In genomic region chr14:28295145-28295544, GRCm38 (mm10) we compare ENCODE assay signal across 23 mouse cellular contexts.
A peak's percentile ranks its signal among the peaks of the same experiment; 100 is the strongest.
DNase-seq lines count a peak whose midpoint lies in the region; ATAC-seq and TF ChIP-seq lines count a peak whose summit lies in the region.
"Had no signal": no experiment of that assay in that cellular context is flagged by ENCODE, and none has a peak within 500 bp of the region (broad histone marks: within the 10 kb centered on the region; RNA-seq: fewer than 3 reads in every experiment).

No protein-coding gene starts in this region.

- peak overlapping the region; percentile 1; the same call in 1 of the 2 replicates for H3K27ac ChIP-seq in heart, embryonic 13.5 days (replicated peaks)
- no peak overlapping the region for H3K27ac ChIP-seq in lung, embryonic 15.5 days
- no peak overlapping the region for H3K27ac ChIP-seq in lung, postnatal 0 days (ENCODE audit: low read length)
- H3K27ac ChIP-seq in embryonic facial prominence, embryonic 10.5 days (replicated peaks) = 0 out of 2 replicates have a peak overlapping the region, but pooled peaks have one; percentile 35
- H3K27ac ChIP-seq in stomach, embryonic 16.5 days (ENCODE audit: low read length) = peak overlapping the region; percentile 8; the same call in 1 of the 2 replicates
- H3K27ac ChIP-seq: embryonic facial prominence, embryonic 12.5 days; heart, adult 2 months; hindbrain, postnatal 0 days; limb, embryonic 15.5 days; liver, embryonic 15.5 days had no signal

- H3K9me3 ChIP-seq in heart, embryonic 13.5 days = no peaks in the 10 kb centered on the region
- H3K9me3 ChIP-seq in lung, embryonic 15.5 days = no peaks in the 10 kb centered on the region
- H3K9me3 ChIP-seq in lung, postnatal 0 days (ENCODE audit: low read length) = no peaks in the 10 kb centered on the region
- no peaks in the 10 kb centered on the region for H3K9me3 ChIP-seq in embryonic facial prominence, embryonic 10.5 days
- no peaks in the 10 kb centered on the region for H3K9me3 ChIP-seq in stomach, embryonic 16.5 days (replicated peaks; ENCODE audit: control insufficient read depth, low read length)
- H3K9me3 ChIP-seq: embryonic facial prominence, embryonic 12.5 days; limb, embryonic 15.5 days; liver, embryonic 15.5 days had no signal

- no peak for TF ChIP-seq EP300 in lung, postnatal 0 days (IDR thresholded peaks at IDR 0.05)

- H3K4me1 ChIP-seq in heart, embryonic 13.5 days = peaks cover 43% of the 10 kb centered on the region
- peaks cover 24% of the 10 kb centered on the region for H3K4me1 ChIP-seq in lung, embryonic 15.5 days
- H3K4me1 ChIP-seq in lung, postnatal 0 days (ENCODE audit: insufficient read depth, low read depth, low read length) = peaks cover 8% of the 10 kb centered on the region; the same call in 1 of the 2 replicates
- peaks cover 13% of the 10 kb centered on the region for H3K4me1 ChIP-seq in embryonic facial prominence, embryonic 10.5 days
- peaks cover 14% of the 10 kb centered on the region; the same call in 1 of the 2 replicates for H3K4me1 ChIP-seq in stomach, embryonic 16.5 days (ENCODE audit: control insufficient read depth, insufficient read depth, low read length)
- H3K4me1 ChIP-seq: liver, embryonic 15.5 days had no signal

- no peaks in the 10 kb centered on the region for H3K27me3 ChIP-seq in heart, embryonic 13.5 days (replicated peaks)
- peaks cover 23% of the 10 kb centered on the region for H3K27me3 ChIP-seq in lung, embryonic 15.5 days
- no peaks in the 10 kb centered on the region for H3K27me3 ChIP-seq in lung, postnatal 0 days (replicated peaks; ENCODE audit: insufficient read depth, low read length)
- no peaks in the 10 kb centered on the region for H3K27me3 ChIP-seq in embryonic facial prominence, embryonic 10.5 days (replicated peaks; ENCODE audit: low read depth, poor library complexity, severe bottlenecking)
- H3K27me3 ChIP-seq in stomach, embryonic 16.5 days (ENCODE audit: control insufficient read depth, insufficient read depth, low read length) = no peaks in the 10 kb centered on the region
- H3K27me3 ChIP-seq: CH12.LX; embryonic facial prominence, embryonic 12.5 days; limb, embryonic 15.5 days; liver, embryonic 15.5 days had no signal

- no peak overlapping the region for H3K4me3 ChIP-seq in heart, embryonic 13.5 days
- no peak overlapping the region for H3K4me3 ChIP-seq in lung, embryonic 15.5 days
- H3K4me3 ChIP-seq in lung, postnatal 0 days (ENCODE audit: low read depth, low read length) = no peak overlapping the region
- H3K4me3 ChIP-seq in embryonic facial prominence, embryonic 10.5 days = no peak overlapping the region
- no peak overlapping the region for H3K4me3 ChIP-seq in stomach, embryonic 16.5 days (replicated peaks; ENCODE audit: low read length)
- H3K4me3 ChIP-seq: embryonic facial prominence, embryonic 12.5 days; heart, adult 2 months; limb, embryonic 15.5 days; liver, embryonic 15.5 days had no signal

- no peaks in the 10 kb centered on the region for H3K36me3 ChIP-seq in heart, embryonic 13.5 days
- no peaks in the 10 kb centered on the region for H3K36me3 ChIP-seq in lung, embryonic 15.5 days
- no peaks in the 10 kb centered on the region for H3K36me3 ChIP-seq in lung, postnatal 0 days (ENCODE audit: insufficient read depth, low read length)
- no peaks in the 10 kb centered on the region for H3K36me3 ChIP-seq in embryonic facial prominence, embryonic 10.5 days (replicated peaks)
- H3K36me3 ChIP-seq in stomach, embryonic 16.5 days (ENCODE audit: control insufficient read depth, insufficient read depth, low read length) = no peaks in the 10 kb centered on the region
- H3K36me3 ChIP-seq: embryonic facial prominence, embryonic 12.5 days; limb, embryonic 15.5 days; liver, embryonic 15.5 days had no signal

- TF ChIP-seq CTCF in lung, postnatal 0 days (IDR thresholded peaks at IDR 0.05) = no peak

- H3K4me2 ChIP-seq in heart, embryonic 13.5 days = no peak overlapping the region
- H3K4me2 ChIP-seq in lung, embryonic 15.5 days = no peak overlapping the region
- no peak overlapping the region for H3K4me2 ChIP-seq in lung, postnatal 0 days (replicated peaks; ENCODE audit: low read depth, low read length)
- no peak overlapping the region for H3K4me2 ChIP-seq in stomach, embryonic 16.5 days (ENCODE audit: low read depth, low read length)
- H3K4me2 ChIP-seq: embryonic facial prominence, embryonic 12.5 days; limb, embryonic 15.5 days; liver, embryonic 15.5 days had no signal

- H3K9ac ChIP-seq in heart, embryonic 13.5 days = no peak overlapping the region
- no peak overlapping the region for H3K9ac ChIP-seq in lung, embryonic 15.5 days
- no peak overlapping the region for H3K9ac ChIP-seq in lung, postnatal 0 days (replicated peaks; ENCODE audit: low read depth)
- no peak overlapping the region for H3K9ac ChIP-seq in stomach, embryonic 16.5 days (ENCODE audit: low read length)
- H3K9ac ChIP-seq: embryonic facial prominence, embryonic 12.5 days; limb, embryonic 15.5 days; liver, embryonic 15.5 days had no signal

- ATAC-seq in heart, embryonic 13.5 days (ENCODE audit: extremely low read depth, insufficient number of reproducible peaks, low FRiP score, low TSS enrichment) = no peak
- ATAC-seq in lung, embryonic 15.5 days (ENCODE audit: borderline replicate concordance, extremely low read depth, low FRiP score, low TSS enrichment) = peak; percentile 27; the same call in 1 of the 2 replicates
- ATAC-seq in lung, postnatal 0 days = no peak
- ATAC-seq in stomach, embryonic 16.5 days (ENCODE audit: insufficient read depth, low FRiP score) = no peak
- ATAC-seq: forebrain, embryonic 14.5 days; hindbrain, postnatal 0 days had no signal

- DNase-seq in heart, postnatal 4 days = no peak
- no peak for DNase-seq in lung, postnatal 0 days (ENCODE audit: low spot score)
- DNase-seq in embryonic facial prominence, embryonic 10.5 days (ENCODE audit: low spot score) = no peak
- DNase-seq in T-cell, adult 2 months (ENCODE audit: low spot score) = no peak
- DNase-seq in layer of hippocampus, postnatal 10 days (ENCODE audit: low spot score in 2 of 2) = no peak
- DNase-seq: adrenal gland, postnatal 36 days; cerebellum, adult 11-12 months; cerebellum, postnatal 25 days; gastrocnemius, postnatal 25 days; heart, adult 2 months; heart, postnatal 36 days; kidney, adult 8-10 months; right cerebral cortex, postnatal 4 days; thymus, postnatal 36 days had no signal

- 28% methylated on average over 4 of the region's 4 CpGs for WGBS in heart, embryonic 13.5 days
- 21% methylated on average over 4 of the region's 4 CpGs for WGBS in lung, embryonic 15.5 days
- 25% methylated on average over 4 of the region's 4 CpGs for WGBS in lung, postnatal 0 days
- WGBS in embryonic facial prominence, embryonic 10.5 days = 79% methylated on average over 4 of the region's 4 CpGs
- WGBS in stomach, embryonic 16.5 days = 25% methylated on average over 4 of the region's 4 CpGs

Comparison
In these comparisons a context has a peak if more than half of its experiments do, and no peak if none do; other contexts are left out.
1. H3K27ac ChIP-seq: peak in heart, embryonic 13.5 days (single experiment), embryonic facial prominence, embryonic 10.5 days (single experiment) and stomach, embryonic 16.5 days (single experiment); none in lung, embryonic 15.5 days (single experiment) and lung, postnatal 0 days (single experiment).